Mouse (Mus musculus): Measurements from ENCODE around the gene Tppp.
"Not testable (repeated sequence)": the region's sequence is repeated elsewhere in the genome, so short reads cannot be mapped to it uniquely, and the experiment has no call there.

Tppp gene

DNA sequence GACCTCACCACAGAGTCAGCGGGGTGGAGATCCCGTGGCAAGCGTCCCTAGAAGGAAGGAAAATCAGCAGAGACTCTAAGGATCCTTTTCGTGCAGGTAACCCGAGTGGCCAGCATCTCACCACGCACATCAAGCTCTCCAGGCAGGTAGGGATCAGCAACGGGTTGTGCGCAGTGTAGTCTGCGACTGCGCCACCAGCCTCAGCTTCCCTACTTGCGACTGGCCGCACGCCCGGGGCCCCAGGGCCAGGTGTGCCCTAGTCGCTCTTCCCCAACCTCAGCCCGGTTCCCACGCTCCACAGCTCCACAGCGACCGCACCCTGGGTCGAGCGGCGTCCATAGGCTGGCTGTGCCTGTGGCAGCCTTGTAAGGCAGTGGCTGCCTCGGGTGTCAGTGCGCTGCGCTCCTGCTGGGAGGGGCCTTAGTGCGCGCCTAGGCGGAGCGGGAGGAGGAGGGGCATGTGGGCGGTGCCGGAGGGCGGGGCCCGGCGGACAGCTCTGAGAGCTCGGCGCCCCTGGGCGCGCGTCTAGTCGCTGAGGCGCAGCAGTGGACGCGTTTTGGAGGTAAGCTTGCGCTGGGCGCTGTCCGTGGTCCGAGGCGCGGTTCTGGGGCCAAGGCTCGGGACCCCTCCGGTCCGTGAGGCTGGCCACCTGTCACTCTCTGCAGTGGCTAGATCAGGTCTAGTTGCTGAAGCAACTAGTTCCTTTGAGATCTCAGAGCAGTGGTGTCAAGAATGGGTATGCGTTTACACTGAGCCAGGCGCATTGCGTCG lies at the start of gene Tppp:
TSS of gene Tppp (plus strand) at position 460 of the 771 bp plus-strand sequence.
- peak; percentile 88 for DNase-seq (ENCODE audit: low read depth, low spot score)

DNA sequence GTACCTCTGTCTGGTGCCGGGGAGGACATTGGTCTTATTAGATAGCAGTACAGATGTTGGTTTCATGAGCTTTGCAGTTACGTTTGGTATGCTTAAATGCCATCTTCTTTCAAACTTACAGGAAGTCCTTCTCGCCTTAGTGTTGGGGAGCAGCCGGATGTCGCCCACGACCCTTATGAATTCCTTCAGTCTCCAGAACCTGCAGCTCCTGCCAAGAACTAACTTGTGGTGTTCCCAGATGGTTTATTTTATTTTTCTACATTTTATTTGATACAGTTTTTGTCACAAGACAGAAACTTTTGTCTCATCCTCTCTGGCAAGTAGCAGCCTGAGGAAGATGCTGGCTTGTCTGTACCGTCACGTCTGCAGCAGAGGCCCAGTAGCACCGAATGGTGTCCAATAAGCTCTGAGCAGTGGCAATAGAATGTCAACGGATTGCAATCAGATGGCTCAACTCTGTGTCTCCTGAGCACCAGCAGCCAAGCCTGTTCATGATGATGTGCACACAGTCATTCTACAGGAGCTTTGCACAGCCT lies 49.0 kb upstream of the Tppp start:
- DNase-seq (ENCODE audit: low read depth, low spot score), result no peak

DNA sequence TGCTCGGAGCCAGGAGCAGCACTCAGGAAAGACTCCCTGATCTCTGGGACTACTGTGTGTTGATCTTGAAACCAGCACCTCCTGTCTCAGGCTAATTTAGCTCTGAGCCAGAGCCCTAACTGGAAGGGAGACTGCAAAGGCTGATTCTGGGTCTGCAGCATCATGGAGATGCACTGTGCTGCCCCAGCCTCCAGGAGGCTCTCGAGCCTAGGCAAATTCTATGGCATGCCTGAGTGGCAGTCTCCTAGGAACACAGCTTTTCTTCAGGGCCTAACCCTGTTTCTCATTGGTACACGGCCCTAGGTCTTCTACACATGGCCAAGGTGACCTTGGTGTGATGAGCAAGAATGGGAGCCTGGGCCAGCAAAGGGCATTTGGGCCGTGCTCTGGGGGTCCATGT lies 48.0 kb upstream of the Tppp start:
- no peak for DNase-seq (ENCODE audit: low read depth, low spot score)

DNA sequence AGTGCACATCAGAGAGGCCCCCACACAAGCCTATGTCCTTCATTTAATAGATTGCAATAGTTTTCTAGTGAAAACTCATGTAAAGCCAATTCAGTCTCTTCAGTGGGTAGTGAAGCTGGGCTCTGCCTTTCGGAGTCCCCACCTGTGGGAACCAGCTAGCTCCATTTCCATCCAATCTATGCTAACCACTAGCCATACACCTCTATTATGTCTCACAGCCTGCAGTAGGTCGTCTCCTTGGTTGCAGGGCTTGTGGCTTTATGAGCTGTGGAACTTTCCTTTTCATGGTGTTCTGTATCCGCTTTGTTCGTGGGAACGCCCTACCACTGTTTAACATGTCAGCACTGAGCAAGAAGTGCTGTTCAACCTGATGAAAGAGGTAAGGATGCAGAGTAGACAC lies 45.7 kb upstream of the Tppp start, which contains the start of gene Zdhhc11:
TSS of gene Zdhhc11 (plus strand) at position 301 of the 400 bp plus-strand sequence.
- DNase-seq (ENCODE audit: low read depth, low spot score), result no peak

DNA sequence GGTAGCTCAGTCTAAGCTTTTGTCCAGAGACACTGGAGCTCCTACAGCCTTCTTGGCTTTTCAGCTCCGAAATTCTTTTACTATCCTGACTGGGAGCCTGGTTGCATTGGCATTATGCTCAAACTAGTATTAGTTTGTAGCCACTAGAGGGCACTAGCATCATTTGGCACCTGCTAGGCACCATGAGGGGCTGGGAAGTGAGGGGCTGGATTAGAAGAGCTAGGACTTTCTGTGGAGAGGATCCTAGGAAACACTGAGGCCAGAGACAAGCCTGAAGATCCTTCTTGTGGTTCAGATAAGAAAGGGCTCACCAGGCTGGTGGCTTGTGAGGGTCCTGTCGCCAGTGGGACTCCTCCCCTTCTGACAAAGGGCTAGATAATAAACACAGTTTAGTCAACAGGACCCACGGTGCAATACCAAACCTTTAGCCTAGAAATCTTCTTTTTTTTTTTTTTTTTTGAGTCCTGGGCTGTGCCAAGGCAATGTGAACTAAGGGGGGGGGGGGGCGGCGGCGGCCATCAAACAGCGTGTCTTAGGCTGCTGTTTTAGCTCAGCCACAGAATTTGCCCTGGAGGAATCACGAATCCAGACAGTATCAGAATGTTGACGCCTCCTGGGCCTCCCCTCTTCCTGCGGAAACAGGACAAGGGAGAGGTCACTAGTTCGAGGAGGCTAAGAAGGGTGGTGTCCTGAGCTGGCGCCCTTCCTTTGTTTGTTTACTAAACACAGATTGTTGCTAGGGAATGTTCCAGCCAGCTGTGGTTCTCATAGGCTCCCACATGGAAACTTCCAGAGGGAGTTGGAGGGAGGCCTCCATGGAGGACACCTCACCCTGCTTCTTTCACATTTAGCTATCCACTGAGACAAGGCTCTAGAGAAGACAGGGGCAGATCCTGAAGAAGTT lies 38.4 kb upstream of the Tppp start:
- peak; percentile 59 for DNase-seq (ENCODE audit: low read depth, low spot score)

DNA sequence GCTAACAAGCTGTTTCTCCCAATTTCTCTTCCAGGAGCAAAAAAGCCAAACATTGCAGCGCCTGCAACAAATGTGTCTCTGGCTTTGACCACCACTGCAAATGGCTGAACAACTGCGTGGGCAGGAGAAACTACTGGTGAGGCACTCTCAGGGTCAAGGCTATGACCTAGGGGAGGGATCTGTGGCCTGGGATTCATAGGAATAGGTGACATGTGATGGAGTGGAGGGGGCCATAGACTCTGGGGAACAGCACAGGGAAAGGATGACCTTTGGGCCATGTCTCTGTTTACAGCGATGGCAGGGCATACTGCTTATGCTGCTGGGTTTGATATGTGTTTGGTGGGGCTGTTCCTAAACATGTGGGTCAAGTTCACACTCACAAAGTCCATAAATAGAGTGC lies 34.7 kb upstream of the Tppp start:
- no peak for DNase-seq (ENCODE audit: low read depth, low spot score)

DNA sequence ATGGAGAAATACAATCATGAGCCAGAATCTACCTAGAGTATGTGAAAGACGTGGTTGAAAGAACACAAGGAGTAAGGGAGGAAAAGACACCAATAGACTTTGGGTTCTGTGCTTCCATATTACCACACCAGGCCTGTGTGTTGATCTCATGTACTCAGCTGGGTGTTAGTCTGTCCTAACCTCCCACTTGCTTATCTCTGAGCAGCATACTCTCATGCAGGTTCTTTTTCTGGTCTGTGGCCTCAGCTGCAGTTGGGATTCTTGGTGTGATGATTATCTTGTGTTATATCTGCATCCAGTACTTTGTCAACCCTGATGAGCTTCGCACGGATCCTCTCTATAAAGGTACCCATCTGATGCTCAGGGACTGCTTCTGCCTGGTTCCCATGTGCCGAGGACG lies 32.3 kb upstream of the Tppp start:
- no peak for DNase-seq (ENCODE audit: low read depth, low spot score)

DNA sequence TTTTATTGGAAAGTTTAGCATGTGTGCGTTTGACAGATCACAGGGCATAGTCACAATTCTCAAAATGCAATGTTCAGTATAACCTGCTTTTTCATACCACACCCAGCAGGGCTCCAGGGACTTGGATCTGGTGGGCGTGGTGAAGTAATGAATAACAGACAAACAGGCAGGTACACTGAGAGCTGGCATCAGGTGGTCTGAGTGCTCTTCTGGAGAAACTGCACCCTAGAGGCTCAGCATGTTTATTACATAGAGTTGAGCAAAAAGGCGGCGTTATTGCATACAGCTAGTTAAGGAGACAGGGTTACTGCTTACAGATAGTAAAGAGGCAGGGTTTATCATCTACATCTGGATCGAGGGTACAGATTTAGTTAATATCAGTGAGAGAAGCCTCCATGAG lies 18.9 kb upstream of the Tppp start:
- DNase-seq (ENCODE audit: low read depth, low spot score), result no peak

DNA sequence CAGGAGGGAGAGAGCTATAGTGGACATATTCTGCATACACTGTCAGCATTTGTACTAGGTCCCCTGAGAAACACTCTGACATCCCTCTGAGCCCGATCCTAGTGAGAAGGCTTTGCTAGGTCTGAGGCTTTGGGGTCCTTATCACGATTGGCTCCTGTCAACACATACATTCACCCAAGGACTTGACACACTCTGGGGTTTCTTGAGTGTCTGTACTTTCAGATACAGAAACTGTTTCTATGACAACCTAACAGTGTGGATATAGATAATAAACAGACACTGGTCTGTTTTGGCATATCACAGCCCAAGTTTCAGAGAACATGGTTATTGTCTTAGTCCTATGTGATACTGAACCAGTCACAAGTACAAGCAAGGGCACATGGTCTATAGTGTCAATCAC lies 18.4 kb upstream of the Tppp start:
- DNase-seq (ENCODE audit: low read depth, low spot score), result no peak

DNA sequence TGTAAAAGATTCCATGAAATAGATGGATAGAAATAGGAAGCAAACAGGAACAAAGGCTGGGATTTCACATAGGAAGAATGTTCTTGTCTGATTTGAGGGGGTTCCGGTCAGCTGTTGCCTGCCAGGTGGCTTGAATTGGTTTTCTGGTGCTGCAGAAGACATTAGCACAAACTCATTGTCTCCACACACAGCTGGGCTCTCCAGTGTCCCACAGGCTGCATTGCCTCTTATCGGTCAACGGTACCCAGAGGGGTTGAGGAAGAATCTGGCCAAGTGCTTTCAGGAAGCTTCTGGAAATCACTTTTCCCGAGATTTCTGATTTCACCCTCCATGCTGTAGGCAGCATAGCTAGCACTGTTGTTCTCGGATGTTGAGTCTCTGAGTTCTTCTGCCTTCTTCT lies 17.9 kb upstream of the Tppp start:
- no peak for DNase-seq (ENCODE audit: low read depth, low spot score)

DNA sequence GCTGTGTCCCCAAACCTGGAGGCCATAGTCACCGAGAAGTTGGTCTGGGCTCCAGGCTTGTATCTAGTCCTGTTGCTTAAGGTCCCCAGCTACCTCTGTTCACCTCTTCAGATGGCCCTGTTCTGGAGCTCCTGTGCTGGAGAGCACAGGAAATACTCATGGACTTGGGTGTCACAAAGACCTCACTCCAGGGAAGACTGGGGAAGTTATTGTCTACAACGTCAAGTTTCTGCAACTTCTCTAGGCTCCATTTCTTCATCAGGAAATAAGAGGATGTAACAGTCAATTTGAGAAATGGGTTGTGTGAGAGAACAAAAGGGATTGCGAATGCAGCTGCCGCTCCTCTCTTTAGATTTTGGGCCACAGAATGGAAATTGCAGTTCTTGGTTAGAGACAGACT lies 12.8 kb upstream of the Tppp start:
- DNase-seq (ENCODE audit: low read depth, low spot score), result no peak

DNA sequence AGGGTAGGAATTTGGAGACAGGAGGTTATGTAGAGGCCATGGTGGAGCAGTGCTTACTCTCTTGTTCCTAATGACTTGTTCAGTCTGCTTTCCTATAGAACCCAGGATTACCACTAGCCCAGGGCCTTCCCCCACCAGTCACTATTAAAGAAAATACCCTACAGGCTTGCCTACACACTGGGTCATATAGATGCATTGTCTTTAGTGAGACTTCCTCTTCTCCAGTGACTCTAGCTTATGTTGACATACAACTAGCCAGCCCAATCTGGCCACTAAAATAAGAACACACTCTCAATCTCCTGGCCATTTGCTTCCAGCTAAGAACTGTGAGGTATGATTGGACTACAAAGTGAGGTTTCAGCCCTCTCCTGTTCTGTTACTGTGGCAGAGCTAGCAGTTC lies 8.7 kb upstream of the Tppp start:
- no peak for DNase-seq (ENCODE audit: low read depth, low spot score)

DNA sequence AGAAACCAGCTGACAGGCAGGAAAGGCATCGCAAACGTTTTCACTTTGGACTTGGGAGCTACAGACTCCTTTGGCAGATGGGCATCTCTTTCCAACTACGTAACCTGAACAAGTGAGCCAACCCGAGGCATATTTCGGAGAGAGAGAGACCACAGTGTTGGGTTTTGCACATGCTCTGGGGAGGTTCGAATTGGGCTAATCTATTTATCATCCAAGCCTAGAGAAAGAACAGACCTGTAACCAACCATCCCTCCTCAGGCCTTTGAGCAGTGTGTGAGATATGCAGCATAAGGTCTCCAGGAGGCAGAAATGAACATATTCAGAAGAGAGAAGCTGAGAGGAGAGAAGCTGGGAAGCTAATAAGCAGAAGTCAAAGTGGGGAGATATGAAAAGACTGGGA lies 8.2 kb upstream of the Tppp start:
- no peak for DNase-seq (ENCODE audit: low read depth, low spot score)

DNA sequence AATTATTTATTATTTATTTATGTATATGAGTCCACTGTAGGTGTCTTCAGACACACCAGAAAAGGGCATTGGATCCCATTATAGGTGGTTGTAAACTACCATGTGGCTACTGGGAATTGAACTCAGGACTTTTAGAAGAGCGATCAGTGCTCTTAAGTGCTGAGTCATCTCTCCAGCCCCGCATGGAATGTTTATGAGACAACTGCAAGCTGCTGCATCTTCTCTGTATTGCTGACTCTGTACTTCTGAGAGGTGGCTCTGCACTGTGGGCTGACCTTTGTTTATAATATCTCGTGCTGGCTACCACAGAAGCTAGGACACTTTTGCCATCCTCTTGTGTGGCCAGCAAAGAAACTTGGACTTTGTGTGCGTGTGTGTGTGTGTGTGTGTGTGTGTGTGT lies 7.7 kb upstream of the Tppp start:
- DNase-seq (ENCODE audit: low read depth, low spot score), result no peak

DNA sequence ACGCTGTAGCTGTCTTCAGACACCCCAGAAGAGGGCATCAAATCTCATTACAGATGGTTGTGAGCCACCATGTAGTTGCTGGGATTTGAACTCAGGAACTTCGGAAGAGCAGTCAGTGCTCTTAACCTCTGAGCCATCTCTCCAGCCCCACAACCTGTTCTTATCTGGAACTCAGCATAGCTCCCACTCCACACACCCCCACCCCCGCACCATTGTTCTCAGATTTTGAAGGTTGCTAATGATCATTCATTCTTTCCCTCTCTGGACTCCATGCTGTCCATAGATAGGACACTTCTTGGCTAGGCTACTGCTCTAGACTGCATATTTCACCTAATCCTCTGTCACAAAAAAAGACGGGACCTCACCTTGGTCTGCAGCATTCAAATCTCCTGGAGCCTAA lies 2.3 kb upstream of the Tppp start:
- DNase-seq (ENCODE audit: low read depth, low spot score), result not testable (repeated sequence)

DNA sequence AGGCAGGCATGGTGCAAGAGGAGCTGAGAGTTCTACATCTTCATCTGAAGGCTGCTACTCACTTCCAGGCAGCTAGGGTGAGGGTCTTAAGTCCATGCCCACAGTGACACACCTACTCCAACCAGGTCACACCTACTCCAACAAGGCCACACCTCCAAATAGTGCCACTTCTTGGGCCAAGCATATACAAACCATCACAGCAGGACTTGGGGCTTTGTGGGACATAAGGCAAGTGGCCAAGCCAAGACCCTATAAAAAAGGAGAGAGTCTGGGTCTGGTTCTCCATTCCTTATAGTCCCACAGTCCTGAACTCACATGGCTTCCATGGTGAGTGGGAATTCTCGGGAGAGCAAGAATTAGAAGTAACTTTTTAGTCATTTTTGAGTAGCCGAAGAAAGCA lies 991 bp upstream of the Tppp start:
- not testable (repeated sequence) for DNase-seq (ENCODE audit: low read depth, low spot score)

DNA sequence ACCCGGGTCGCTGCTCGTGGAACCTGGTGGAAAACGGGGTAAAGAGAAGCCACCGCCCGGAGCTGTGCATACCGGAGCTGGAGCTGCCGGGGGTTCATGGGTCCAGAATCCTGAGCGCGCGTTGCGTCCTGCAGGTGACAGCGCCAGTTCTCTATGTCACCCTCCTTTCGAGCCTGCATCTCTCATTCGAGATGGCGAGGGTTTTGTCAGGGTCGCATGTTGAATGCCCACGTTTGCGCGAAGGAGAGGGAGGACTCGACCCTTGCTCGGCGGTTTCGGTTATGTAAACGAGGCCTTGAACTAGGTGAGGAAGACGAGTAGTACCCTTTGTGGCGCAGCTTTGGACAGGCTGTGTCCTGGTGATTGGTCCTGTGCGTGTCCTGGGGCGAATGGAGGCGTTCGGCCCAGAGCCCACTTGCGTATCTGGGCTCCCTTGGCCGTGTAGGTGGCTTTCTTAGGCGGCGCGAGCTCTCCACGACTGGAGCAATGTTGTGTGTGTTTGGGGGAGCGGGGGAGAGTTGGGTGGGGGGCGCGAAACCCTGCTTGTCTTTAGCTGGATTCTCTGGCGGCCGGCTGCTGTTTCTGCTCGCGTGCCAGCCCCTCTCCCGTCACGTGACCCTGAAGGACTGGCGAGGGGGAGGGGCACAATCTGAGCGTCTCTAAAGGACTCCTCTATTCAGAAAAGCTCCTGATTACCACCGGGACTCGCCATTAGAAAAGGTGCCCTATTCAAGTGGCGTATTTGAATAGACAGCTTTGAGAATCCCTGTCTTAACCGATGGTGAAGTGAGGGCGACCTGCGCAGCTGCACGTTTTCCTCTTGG lies 796 bp downstream of the Tppp start:
- DNase-seq (ENCODE audit: low read depth, low spot score), result peak; percentile 7

DNA sequence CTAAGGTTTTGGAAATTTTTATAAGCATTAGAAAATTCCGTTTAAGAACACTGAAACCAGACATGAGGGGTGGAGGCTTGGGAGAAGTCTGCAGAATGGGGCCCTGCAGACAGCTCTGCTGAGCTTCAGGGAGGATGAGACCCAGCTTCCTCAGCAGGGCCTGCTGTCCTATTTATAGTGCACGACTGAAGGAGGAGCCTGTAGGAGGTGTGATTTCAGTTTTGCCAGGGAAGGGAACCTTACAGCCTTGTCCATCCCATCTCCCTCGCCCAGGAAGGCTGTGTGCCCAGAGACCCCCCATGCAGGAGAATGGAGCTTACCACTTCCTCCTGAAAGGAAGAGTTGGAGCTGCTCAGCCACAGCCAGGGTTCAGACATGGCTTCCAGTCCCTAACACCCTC lies 1.5 kb downstream of the Tppp start:
- no peak for DNase-seq (ENCODE audit: low read depth, low spot score)

DNA sequence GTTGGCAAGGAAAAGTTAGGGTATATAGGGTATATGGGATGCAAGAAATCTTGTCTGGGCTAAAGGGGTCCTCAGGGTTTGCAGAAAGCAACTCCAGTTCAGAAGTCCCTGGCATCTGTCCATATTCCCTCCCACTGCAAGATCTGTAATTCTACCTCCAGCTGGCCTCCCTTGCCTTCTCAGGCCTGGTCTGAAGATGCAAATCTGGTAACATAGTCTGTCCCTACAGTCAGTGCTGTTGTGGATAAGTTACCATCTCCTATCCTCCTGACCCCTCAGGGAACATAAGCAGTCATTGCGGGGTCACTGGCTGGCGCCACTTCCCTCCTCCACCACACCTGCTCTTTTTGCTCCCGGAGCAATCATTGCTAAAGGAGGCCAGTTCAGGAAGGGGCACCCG lies 6.7 kb downstream of the Tppp start:
- no peak for DNase-seq (ENCODE audit: low read depth, low spot score)

DNA sequence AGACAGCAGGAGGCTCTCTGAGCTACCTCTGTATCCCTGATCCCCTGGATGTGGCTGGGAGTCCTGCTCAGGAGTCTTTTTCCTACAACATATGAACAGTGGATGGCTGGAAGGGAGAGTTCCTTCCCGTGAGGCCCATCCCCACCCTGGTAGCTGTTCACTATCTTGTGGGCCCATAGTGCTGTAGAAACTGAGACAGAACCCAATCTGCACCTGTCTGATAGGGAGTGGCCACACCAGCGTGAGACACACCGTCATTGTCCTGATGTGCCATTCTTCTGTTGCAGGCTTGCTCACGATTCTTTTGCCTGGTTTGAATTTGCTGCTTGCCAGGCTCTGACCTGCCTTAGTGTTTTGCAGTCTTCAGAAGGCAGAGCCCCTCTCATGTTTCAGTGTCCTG lies 8.2 kb downstream of the Tppp start:
- no peak for DNase-seq (ENCODE audit: low read depth, low spot score)

DNA sequence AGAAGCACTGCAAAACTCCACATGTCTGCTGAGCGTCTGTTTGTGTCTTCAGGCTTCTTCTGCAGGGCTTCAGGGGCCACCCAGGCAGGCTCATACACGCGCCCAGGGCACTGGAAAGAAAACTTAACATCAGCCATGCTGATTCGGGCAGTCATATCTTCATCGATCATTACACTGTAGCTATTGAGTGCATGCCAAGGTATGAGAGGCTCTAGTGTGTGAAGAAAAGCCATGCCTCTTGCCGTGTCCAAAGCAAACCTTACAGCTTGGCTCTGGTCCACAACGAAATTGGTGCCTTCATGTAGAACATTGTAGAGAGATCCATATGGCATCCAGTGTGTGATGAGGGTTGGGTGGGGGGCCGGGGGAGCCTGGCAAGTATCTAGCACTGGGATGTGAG lies 9.8 kb downstream of the Tppp start:
- DNase-seq (ENCODE audit: low read depth, low spot score), result not testable (repeated sequence)
